Mouse (Mus musculus): ENCODE measurements around the gene Sash1. TPM values are rescaled to one million over a fixed set of nuclear protein-coding genes. Genes with fewer than 3 reads are reported as not detected.

The Sash1 gene
- total RNA-seq, 2 experiments from 2014 or later = 88.3 to 90.1 TPM

- DNase-seq (ENCODE audit: low spot score in 2 of 2) = no peak
These were observed 17.2 kb upstream of the Sash1 start for GRCm38 (mm10) chr10:8903086-8903485.

GRCm38 (mm10) chr10:8902412-8902811 is 16.5 kb upstream of the Sash1 start:
- no peak for DNase-seq (ENCODE audit: low spot score in 2 of 2)

- peak in 1 of 2 experiments; percentile 43 for DNase-seq (ENCODE audit: low spot score in 2 of 2)
These were observed 13.1 kb upstream of the Sash1 start for GRCm38 (mm10) chr10:8898831-8899511.

GRCm38 (mm10) chr10:8898099-8898777 is 12.4 kb upstream of the Sash1 start:
- no peak for DNase-seq (ENCODE audit: low spot score in 2 of 2)

GRCm38 (mm10) chr10:8894965-8895515 is 9.2 kb upstream of the Sash1 start:
- no peak for DNase-seq (ENCODE audit: low spot score in 2 of 2)

GRCm38 (mm10) chr10:8890511-8890910 is 4.6 kb upstream of the Sash1 start:
- no peak for DNase-seq (ENCODE audit: low spot score in 2 of 2)

GRCm38 (mm10) chr10:8889341-8889740 is 3.5 kb upstream of the Sash1 start:
- DNase-seq (ENCODE audit: low spot score in 2 of 2) = no peak

- DNase-seq (ENCODE audit: low spot score in 2 of 2) = no peak
These were observed 621 bp upstream of the Sash1 start for GRCm38 (mm10) chr10:8886528-8886854.

- no peak for DNase-seq (ENCODE audit: low spot score in 2 of 2)
These were observed 669 bp downstream of the Sash1 start for GRCm38 (mm10) chr10:8885201-8885600.

- no peak for DNase-seq (ENCODE audit: low spot score in 2 of 2)
These were observed 1.3 kb downstream of the Sash1 start for GRCm38 (mm10) chr10:8884565-8884964.

- DNase-seq (ENCODE audit: low spot score in 2 of 2) = no peak
These were observed 2.2 kb downstream of the Sash1 start for GRCm38 (mm10) chr10:8883686-8884085.

- no peak for DNase-seq (ENCODE audit: low spot score in 2 of 2)
These were observed 4.1 kb downstream of the Sash1 start for GRCm38 (mm10) chr10:8881736-8882135.

- no peak for DNase-seq (ENCODE audit: low spot score in 2 of 2)
These were observed 4.8 kb downstream of the Sash1 start for GRCm38 (mm10) chr10:8880950-8881675.

- DNase-seq (ENCODE audit: low spot score in 2 of 2) = no peak
These were observed 7.0 kb downstream of the Sash1 start for GRCm38 (mm10) chr10:8878824-8879223.

GRCm38 (mm10) chr10:8878381-8878780 is 7.5 kb downstream of the Sash1 start:
- no peak for DNase-seq (ENCODE audit: low spot score in 2 of 2)

- DNase-seq (ENCODE audit: low spot score in 2 of 2) = peak in 1 of 2 experiments; percentile 36
These were observed 12.1 kb downstream of the Sash1 start for GRCm38 (mm10) chr10:8873631-8874370.

GRCm38 (mm10) chr10:8872788-8873187 is 13.1 kb downstream of the Sash1 start:
- DNase-seq (ENCODE audit: low spot score in 2 of 2) = no peak

- DNase-seq (ENCODE audit: low spot score in 2 of 2) = no peak
These were observed 13.9 kb downstream of the Sash1 start for GRCm38 (mm10) chr10:8871935-8872334.

- DNase-seq (ENCODE audit: low spot score in 2 of 2) = no peak
These were observed 15.5 kb downstream of the Sash1 start for GRCm38 (mm10) chr10:8870368-8870767.

GRCm38 (mm10) chr10:8866062-8866642 is 19.7 kb downstream of the Sash1 start:
- DNase-seq (ENCODE audit: low spot score in 2 of 2) = no peak

- DNase-seq (ENCODE audit: low spot score in 2 of 2) = no peak
These were observed 25.2 kb downstream of the Sash1 start for GRCm38 (mm10) chr10:8860655-8861054.
